Mouse (Mus musculus) liver, adult 2 months (tissue): ENCODE measurements around the gene Adamts1. TPM values are rescaled to one million over a fixed set of nuclear protein-coding genes. Genes with fewer than 3 reads are reported as not detected.

Experiments
- DNase-seq: peaks from one replicate; pipeline ENCODE4 v3.0.0-alpha.2; 2011; ENCODE audit warnings: low read depth, low spot score; ENCODE audit errors: extremely low read depth
- H3K27ac ChIP-seq: fragments of 200-500 bp; replicated peaks from 2 replicates; pipeline ENCODE4 v1.5.1; 2012; ENCODE audit warnings: low read depth, mild to moderate bottlenecking, control low read depth, inconsistent platforms, low read length; ENCODE audit not compliant: insufficient read depth
- H3K27me3 ChIP-seq: fragments of 200-500 bp; 2 replicates; pipeline ENCODE4 v1.6.1; 2012; ENCODE audit warnings: mild to moderate bottlenecking, moderate library complexity, low read length, inconsistent platforms; ENCODE audit not compliant: control insufficient read depth, insufficient read depth
- H3K36me3 ChIP-seq: fragments of 200-500 bp; 2 replicates; pipeline ENCODE4 v1.6.1; 2012; ENCODE audit warnings: low read length, inconsistent platforms; ENCODE audit not compliant: control insufficient read depth, insufficient read depth
- H3K4me1 ChIP-seq: fragments of 200-500 bp; 2 replicates; pipeline ENCODE4 v1.6.1; 2011; ENCODE audit warnings: low read length; ENCODE audit not compliant: control insufficient read depth, insufficient read depth
- H3K4me3 ChIP-seq: fragments of 200-500 bp; 2 replicates; pipeline ENCODE4 v1.5.1; 2011; ENCODE audit warnings: low read depth, mild to moderate bottlenecking, control low read depth, low read length, moderate library complexity; ENCODE audit not compliant: insufficient read depth
- H3K79me2 ChIP-seq: fragments of 200-500 bp; 2 replicates; pipeline ENCODE4 v1.6.1; 2012; ENCODE audit warnings: inconsistent platforms, mild to moderate bottlenecking, low read length, moderate library complexity; ENCODE audit not compliant: control insufficient read depth, insufficient read depth
- H3K9ac ChIP-seq: fragments of 200-500 bp; 2 replicates; pipeline ENCODE4 v1.6.1; 2012; ENCODE audit warnings: low read depth, mild to moderate bottlenecking, control low read depth, inconsistent platforms, low read length
- CTCF ChIP-seq: fragments of 200-500 bp; IDR thresholded peaks from 2 replicates; pipeline ENCODE4 v1.5.1; 2011; ENCODE audit warnings: low read depth, low read length, control low read depth
- POLR2A ChIP-seq: fragments of 200-500 bp; IDR thresholded peaks from 2 replicates; pipeline ENCODE4 v1.6.1; 2011; ENCODE audit warnings: low read length, control low read depth; ENCODE audit not compliant: insufficient read depth; ENCODE audit errors: extremely low read depth
- WGBS: fragments of 180-500 bp; shearing (Covaris S2); methylation state at CpG from one replicate; pipeline ENCODE4 v1.1.7; 2018; 5-methylcytosine and 5-hydroxymethylcytosine counted together
- polyA plus RNA-seq: library from polyadenylated mRNA; depleted of rRNA; stranded (reverse); fragments of >200 nt; gene quantifications from 2 replicates; pipeline ENCODE4 v1.2.3, GENCODE M21; 2012
- total RNA-seq: library from RNA; depleted of rRNA; stranded (reverse); fragments of >200 nt; gene quantifications from 2 replicates; pipeline ENCODE4 v1.2.3, GENCODE M21; 2014

The Adamts1 gene
- total and polyA plus RNA-seq, 2 experiments, result 8.9 to 9.4 TPM

DNA sequence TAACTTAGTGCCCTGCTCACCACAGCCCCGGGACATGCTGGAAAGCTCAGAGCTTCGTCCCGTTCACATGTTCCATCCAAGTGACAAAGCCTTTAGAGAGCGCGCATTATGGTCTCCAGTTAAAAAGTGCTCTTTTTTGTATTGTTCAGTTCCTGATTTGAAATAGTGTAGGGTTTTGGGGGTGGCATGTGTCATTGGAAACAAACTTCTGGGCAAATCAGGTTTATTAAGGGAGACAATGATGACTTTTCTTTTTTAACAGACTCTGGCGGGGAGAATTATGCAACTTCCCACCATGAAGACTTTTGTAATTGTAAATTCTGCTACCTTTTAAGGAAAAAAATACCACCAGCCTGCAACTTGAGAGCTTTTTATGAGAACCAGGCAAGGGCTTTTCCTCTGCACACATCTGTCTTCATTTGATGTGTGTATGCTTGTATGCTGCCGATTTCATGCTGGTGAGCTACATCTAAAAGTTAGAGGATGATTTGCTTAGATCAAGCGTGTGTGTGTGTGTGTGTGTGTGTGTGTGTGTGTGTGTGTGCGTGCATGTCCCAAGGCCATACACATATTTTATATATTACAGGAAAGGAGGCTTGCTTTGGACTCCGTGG, 40.8 kb downstream of the Adamts1 start:
- TF ChIP-seq POLR2A (no peak), CTCF (no peak)
- no peak overlapping the region for H3K9ac ChIP-seq
- H3K27me3 ChIP-seq, result no peaks in the 10 kb centered on the region
- no peaks in the 10 kb centered on the region for H3K4me1 ChIP-seq
- H3K4me3 ChIP-seq, result no peak overlapping the region
- no peak for DNase-seq
- no peak overlapping the region for H3K27ac ChIP-seq
- no peaks in the 10 kb centered on the region for H3K36me3 ChIP-seq
- WGBS, result 94% methylated on average over 10 of the region's 10 CpGs
- H3K79me2 ChIP-seq, result no peaks in the 10 kb centered on the region

DNA sequence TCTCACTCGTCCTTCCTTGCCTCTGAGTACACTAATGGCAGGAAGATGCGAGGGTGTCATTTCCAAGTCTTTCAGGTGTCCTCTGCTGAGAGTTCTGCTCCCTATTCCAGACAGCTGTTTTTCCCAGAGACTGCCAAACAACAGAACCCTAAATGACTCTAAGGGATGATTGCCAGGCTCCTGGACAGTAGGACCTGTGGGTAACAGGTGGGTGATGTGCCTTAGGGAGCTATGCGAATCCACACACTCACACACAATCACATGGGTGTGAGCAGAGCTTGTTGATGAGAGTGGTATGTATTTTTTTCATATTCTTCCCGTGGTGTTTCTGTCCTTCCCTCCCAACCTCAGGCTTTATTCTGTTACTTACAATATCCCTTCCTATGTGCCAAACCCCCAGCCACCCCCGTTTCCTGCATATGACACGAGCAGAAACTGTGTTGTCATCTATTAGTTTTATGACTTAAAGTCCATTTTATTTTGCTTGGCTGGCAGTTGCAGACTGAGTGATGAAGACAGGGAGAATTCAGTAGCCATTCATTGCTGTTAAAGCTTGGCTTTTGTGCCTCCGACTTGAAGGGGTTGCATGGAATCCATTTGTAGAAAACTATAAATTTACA, 41.8 kb downstream of the Adamts1 start:
- WGBS, result 75% methylated on average over 7 of the region's 7 CpGs
- H3K79me2 ChIP-seq, result no peaks in the 10 kb centered on the region
- no peak overlapping the region for H3K27ac ChIP-seq
- no peak for DNase-seq
- no peak overlapping the region for H3K9ac ChIP-seq
- H3K27me3 ChIP-seq, result no peaks in the 10 kb centered on the region
- no peak overlapping the region for H3K4me3 ChIP-seq
- no peaks in the 10 kb centered on the region for H3K36me3 ChIP-seq
- TF ChIP-seq CTCF (no peak), POLR2A (no peak)
- H3K4me1 ChIP-seq, result no peaks in the 10 kb centered on the region

DNA sequence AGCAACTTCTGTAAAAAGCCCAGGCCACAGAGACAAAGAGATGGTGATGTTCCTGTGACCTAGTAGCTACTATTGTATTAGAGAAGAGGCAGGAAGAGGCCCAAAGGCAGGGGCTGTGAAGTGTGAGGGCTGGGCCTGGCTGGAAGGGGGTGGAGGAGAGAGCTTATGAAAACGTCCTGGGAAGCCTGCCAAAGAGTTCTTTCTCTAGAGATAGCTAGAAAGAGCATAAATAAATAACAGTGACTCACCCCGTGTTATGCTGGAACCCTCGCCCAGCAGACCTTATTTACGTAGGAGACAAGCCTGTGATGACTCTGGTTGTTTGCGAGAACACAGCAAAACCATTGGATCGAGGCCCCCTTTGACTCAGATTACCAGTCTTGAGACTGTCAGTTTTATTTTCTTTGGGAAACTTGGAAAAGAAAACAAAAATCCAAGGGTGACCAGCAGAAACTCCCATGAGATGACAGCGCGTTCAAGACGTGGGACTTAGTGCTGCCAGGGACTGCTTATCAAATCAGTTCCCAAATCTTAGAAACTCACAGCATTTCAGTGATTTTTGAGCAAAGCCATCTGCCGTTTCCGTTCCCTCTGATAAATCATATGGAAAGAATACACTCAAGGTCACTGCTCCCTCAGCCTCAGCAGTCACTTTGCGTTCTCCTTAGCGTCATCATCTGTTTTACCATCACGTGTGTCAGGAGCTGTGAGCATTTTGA, 46.7 kb downstream of the Adamts1 start:
- no peak overlapping the region for H3K27ac ChIP-seq

DNA sequence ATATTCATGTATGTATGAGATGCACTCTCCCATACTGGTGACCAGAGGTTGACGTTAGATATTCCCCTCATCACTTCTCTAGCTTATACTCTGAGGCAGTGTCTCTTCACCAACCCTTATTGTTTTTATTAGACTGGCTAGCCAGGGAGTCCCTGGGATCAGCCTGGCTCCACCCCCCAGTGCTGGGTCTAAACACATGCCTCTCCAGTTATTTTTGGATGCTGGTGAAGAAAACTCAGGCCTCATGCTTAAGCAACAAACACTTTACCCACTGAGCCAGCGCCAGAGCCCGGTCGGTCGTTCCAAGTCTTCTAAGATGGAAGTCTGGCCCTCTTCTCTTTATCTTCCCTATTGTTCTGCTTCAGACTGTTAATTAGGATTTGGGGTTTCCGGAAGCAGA, 53.6 kb downstream of the Adamts1 start:
- Histone ChIP-seq H3K9ac (no peak overlapping the region), H3K79me2 (no peaks in the 10 kb centered on the region), H3K27ac (no peak overlapping the region), H3K4me1 (no peaks in the 10 kb centered on the region), H3K27me3 (no peaks in the 10 kb centered on the region), H3K4me3 (no peak overlapping the region), H3K36me3 (no peaks in the 10 kb centered on the region)
- TF ChIP-seq POLR2A (no peak), CTCF (no peak)
- WGBS, result 72% methylated on average over 6 of the region's 6 CpGs
- DNase-seq, result no peak

More for the DNA sequence above, 46.7 kb downstream of the Adamts1 start:
- TF ChIP-seq POLR2A (no peak), CTCF (no peak)
- DNase-seq, result peak; percentile 50
- no peaks in the 10 kb centered on the region for H3K27me3 ChIP-seq
- no peak overlapping the region for H3K4me3 ChIP-seq
- no peaks in the 10 kb centered on the region for H3K36me3 ChIP-seq
- H3K9ac ChIP-seq, result no peak overlapping the region
- WGBS, result 45% methylated on average over 14 of the region's 14 CpGs
- no peaks in the 10 kb centered on the region for H3K4me1 ChIP-seq
- H3K79me2 ChIP-seq, result no peaks in the 10 kb centered on the region

DNA sequence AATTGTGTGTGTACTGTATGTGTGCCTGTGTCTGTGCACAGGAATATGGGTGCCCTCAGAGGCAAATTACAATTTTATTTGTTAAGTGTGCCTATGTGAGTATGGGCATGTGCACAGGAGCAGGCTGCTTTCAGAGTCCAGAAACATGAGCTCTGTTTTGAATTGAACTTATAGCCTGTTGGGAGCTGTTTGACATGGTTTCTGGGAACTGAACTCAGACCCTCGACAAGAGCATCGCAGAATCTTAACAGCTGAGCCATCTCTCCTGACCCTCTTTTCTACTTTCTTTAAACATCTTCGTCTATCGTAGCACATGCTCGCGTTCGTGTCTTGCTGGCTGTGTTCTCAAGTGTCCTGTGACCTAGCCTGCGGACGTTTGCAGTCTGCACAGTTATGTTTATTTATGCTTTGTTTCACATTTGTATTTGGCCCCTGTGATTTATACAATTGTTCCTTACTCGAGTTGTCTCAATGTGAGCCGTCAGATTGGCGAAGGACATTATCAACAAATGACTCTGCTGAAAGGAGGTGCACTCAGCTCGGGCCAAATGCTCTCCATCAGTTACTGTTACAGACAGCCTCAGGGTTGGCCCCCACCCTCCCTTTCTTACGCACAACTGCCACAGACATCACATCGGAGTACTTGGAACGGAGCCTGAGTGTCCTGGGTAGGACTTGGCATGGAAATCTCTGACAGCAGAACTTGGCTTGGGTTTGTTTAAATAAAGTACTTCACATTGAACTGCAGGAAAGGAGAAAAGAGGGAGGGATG, 55.1 kb downstream of the Adamts1 start:
- Histone ChIP-seq H3K36me3 (no peaks in the 10 kb centered on the region), H3K4me3 (no peak overlapping the region), H3K4me1 (no peaks in the 10 kb centered on the region), H3K27me3 (no peaks in the 10 kb centered on the region), H3K79me2 (no peaks in the 10 kb centered on the region), H3K27ac (no peak overlapping the region), H3K9ac (no peak overlapping the region)
- DNase-seq, result peak; percentile 9
- WGBS, result 74% methylated on average over 16 of the region's 16 CpGs
- TF ChIP-seq POLR2A, result no peak
- TF ChIP-seq CTCF, result no peak
